Mouse (Mus musculus) ES-E14 (cell line): ENCODE data around the gene Aldh1b1. TPM values are rescaled to one million over a fixed set of nuclear protein-coding genes. Genes with fewer than 3 reads are reported as not detected.

Experiments used
- DNase-seq: peaks from one replicate; pipeline ENCODE4 v3.0.0-alpha.2; 2013; ENCODE audit warnings: low read depth, low spot score
- H3K27ac ChIP-seq: 2 replicates; pipeline ENCODE4 v1.5.1; 2012; ENCODE audit warnings: low read depth, mild to moderate bottlenecking, low read length, moderate library complexity, mixed read lengths; ENCODE audit not compliant: poor library complexity, insufficient read depth, severe bottlenecking
- H3K36me3 ChIP-seq: 2 replicates; pipeline ENCODE4 v1.6.1; 2012; ENCODE audit warnings: mild to moderate bottlenecking, low read length, moderate library complexity, mixed read lengths; ENCODE audit not compliant: control insufficient read depth, poor library complexity, insufficient read depth, severe bottlenecking
- H3K4me1 ChIP-seq, 2 experiments: fragments of 150-350 bp in 1 of 2; sonication (generic) in 1 of 2; 2 replicates each; pipeline ENCODE4 v1.6.1; 2012; ENCODE audit warnings: low read length in 2 of 2, mild to moderate bottlenecking in 1 of 2, mixed read lengths in 1 of 2; ENCODE audit not compliant: control insufficient read depth in 2 of 2, insufficient read depth in 2 of 2, poor library complexity in 1 of 2
- H3K4me3 ChIP-seq, 2 experiments: fragments of 150-350 bp in 1 of 2; sonication (generic) in 1 of 2; 2 replicates each; pipeline ENCODE4 v1.5.1; 2012; ENCODE audit warnings: low read length in 2 of 2, low read depth in 1 of 2, mild to moderate bottlenecking in 1 of 2, mixed read lengths in 1 of 2; ENCODE audit not compliant: insufficient read depth in 1 of 2, poor library complexity in 1 of 2, severe bottlenecking in 1 of 2
- H3K9ac ChIP-seq: 2 replicates; pipeline ENCODE4 v1.6.1; 2012; ENCODE audit warnings: low read depth, mild to moderate bottlenecking, low read length, mixed read lengths; ENCODE audit not compliant: poor library complexity, insufficient read depth, severe bottlenecking
- H3K9me3 ChIP-seq: fragments of 150-350 bp; sonication (generic); 2 replicates; pipeline ENCODE4 v1.6.1; 2012; ENCODE audit warnings: low read depth, mild to moderate bottlenecking, low read length; ENCODE audit not compliant: control insufficient read depth, insufficient read depth
- CHD2 ChIP-seq: IDR thresholded peaks from 2 replicates; pipeline ENCODE4 v1.6.1; 2014; ENCODE audit warnings: mild to moderate bottlenecking, low read depth, low read length, inconsistent platforms
- HCFC1 ChIP-seq: IDR thresholded peaks from 2 replicates; pipeline ENCODE4 v1.6.1; 2012; ENCODE audit warnings: low read length, inconsistent platforms, borderline replicate concordance; ENCODE audit not compliant: insufficient read depth
- MAFK ChIP-seq: IDR thresholded peaks from 2 replicates; pipeline ENCODE4 v1.6.1; 2014; ENCODE audit warnings: mild to moderate bottlenecking, low read depth, low read length, inconsistent platforms; ENCODE audit not compliant: insufficient read depth
- ZC3H11A ChIP-seq: IDR thresholded peaks from 2 replicates; pipeline ENCODE4 v1.6.1; 2012; ENCODE audit warnings: low read depth, mild to moderate bottlenecking, inconsistent platforms, low read length, borderline replicate concordance
- ZNF384 ChIP-seq: IDR thresholded peaks from 2 replicates; pipeline ENCODE4 v1.6.1; 2012; ENCODE audit warnings: low read depth, low read length, inconsistent platforms
- in situ Hi-C, 2 experiments: fragments of 600-800 bp; cut with MboI; formaldehyde crosslinking; loops; one replicate each; pipeline ENCODE4 v1.15.1; 2025; ENCODE audit warnings: low sequenced_read_pairs in 2 of 2, inconsistent platforms in 1 of 2; ENCODE audit not compliant: unreplicated experiment in 2 of 2
- total RNA-seq: library from RNA; depleted of rRNA; stranded (reverse); fragments of 300-350 nt; gene quantifications from 2 replicates; pipeline ENCODE4 v1.2.3, GENCODE M21; 2012

Gene Aldh1b1
- total RNA-seq, 1 experiment = 3.6 TPM

DNA sequence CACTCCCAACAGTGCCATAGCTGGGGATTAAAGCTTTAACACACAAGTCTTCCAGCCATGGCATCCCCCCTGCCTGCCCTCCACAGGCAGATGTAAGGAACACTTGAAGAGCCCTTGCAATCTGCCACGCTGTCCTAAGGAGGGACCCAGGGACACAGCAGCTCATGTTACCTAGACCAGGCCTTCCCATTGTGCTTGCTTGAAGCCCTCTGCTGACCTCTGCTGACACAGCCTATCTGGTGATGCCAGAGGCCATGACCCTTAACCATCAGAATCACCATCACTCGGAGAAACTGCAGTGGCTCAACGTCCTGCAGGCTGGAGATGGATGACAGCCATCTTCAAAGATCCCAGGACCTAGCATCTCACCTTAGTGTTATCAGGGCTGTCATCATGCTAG lies 23.2 kb downstream of the Aldh1b1 start:
- no peaks in the 10 kb centered on the region for H3K9me3 ChIP-seq
- in situ Hi-C loops = no loop called here
- H3K36me3 ChIP-seq = no peaks in the 10 kb centered on the region
- H3K27ac ChIP-seq = no peak overlapping the region
- peaks cover 0 to 14% of the 10 kb centered on the region in 2 experiments; a peak in 3 of 4 replicates for H3K4me1 ChIP-seq
- no peak overlapping the region for H3K4me3 ChIP-seq
- no peak overlapping the region for H3K9ac ChIP-seq
- no peak for DNase-seq
- TF ChIP-seq CHD2 (no peak), ZC3H11A (no peak), HCFC1 (no peak), ZNF384 (no peak), MAFK (no peak)

DNA sequence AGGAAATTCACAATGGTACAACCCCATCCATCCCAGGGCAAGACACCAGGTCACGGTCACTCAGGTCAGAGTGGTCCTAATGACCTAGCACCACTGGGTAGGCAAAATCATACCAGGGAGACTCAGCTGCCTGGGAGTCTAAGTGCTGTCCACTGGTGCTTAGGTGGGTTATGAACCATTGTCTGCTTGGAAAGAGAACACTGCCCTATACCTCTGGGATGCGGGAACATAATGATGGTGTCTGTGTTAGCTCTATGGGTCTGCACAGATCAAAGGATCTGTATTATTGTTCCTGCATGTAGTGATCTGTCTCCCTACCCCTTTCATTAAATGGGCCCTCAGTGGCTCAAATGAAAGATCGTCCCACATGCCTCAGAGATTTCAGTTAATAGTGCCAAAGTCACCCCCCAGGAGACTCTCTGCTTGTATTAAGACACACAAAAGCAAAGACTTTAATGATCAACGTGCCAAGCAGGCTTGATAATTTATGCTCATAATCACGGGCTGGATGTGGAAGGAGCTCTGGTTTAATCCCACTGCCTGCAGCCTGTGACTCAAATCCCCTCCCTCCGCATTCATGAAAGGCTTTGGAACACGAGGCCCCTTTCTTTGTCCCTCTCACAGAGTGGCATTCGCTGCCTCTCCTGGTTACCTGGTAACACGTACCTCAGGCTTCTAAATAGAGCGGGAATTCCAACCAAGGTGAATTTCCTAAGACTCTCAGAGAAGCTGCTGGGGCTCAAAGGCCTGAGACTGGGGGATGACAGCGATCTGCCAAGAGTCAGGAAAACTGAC lies 24.2 kb downstream of the Aldh1b1 start:
- no peak for DNase-seq
- Histone ChIP-seq H3K9me3 (no peaks in the 10 kb centered on the region), H3K27ac (no peak overlapping the region), H3K36me3 (no peaks in the 10 kb centered on the region), H3K4me1 (peaks cover 0 to 14% of the 10 kb centered on the region in 2 experiments; a peak in 2 of 4 replicates), H3K4me3 (no peak overlapping the region), H3K9ac (no peak overlapping the region)
- TF ChIP-seq ZC3H11A (no peak), CHD2 (no peak), MAFK (no peak), ZNF384 (no peak), HCFC1 (no peak)
- in situ Hi-C loops = no loop called here

DNA sequence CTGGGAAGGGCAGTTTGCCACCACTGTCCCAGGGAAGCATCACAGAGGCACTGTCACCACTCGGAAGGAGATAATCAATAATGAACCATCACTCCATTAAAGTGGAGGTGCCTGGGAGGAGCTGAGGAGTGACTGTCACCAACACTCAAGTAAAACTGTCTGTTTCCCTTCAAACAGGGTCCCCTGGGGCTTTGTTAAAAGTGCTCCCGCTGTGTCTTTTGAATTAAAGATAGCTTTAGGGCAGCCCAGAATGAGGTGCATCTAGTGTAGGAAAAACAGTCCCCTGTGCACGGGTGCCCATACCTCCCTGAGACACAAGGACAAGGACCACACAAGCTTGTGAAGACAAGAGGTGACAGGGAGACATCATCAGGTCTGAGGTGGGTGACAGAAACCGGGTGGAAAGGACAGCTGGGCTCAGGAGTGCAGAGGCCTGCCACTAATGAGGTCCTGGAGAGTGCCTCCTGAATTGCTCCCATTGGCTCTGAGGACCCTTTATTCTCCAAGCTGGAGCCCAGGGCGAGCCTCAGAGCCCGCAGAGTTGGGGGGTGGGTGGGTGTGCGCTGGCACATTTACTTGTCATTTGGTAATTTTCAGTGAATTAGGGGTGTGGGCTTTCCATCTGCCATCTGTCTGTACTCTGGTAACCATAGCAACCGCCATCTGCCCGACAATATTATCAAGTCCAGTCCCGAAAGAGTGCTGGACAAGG lies 25.4 kb downstream of the Aldh1b1 start:
- no peaks in the 10 kb centered on the region for H3K36me3 ChIP-seq
- in situ Hi-C loops = no loop called here
- no peak overlapping the region for H3K27ac ChIP-seq
- no peaks in the 10 kb centered on the region for H3K9me3 ChIP-seq
- H3K4me3 ChIP-seq = no peak overlapping the region
- DNase-seq = no peak
- H3K9ac ChIP-seq = no peak overlapping the region
- H3K4me1 ChIP-seq = peaks cover 0 to 6% of the 10 kb centered on the region in 2 experiments; a peak in 1 of 4 replicates
- no peak for TF ChIP-seq ZNF384
- TF ChIP-seq MAFK = no peak

DNA sequence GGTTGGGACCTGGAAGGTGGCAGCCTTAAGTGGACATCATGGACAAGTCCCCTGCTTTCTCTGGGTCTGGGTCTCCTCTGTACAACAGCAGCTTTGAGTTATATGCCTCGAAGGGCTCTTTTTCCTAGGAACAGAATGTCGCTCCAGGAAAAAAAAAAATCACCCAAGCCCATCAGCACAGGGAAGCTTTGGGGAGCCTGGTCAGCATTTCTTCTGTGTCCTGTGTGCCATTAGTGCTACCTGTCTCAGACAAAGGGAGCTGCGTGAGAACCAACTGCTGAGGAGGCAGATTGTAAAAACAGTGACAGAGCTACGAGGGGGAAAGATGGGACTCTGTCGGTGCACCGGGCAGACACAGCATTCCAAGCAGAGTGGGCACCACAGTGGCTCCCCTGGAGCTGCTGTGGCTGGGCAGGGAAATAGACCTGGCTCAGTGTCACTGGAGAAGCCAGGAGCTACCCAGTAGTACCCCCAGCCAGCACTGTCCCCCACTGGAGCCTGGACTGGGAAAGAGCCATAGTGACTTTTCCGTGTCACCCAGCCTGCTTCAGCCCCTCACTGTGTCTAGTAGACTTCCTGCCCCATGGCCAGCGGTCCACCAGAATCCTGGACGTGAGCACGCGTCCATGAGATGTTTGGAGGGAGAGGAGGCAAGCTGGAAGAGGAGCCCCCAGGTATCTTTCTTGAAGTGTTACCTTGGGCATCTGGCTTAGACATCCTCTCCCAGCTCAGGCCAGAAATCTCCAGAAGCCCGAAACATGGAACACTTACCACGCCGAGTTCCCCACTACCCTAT lies 26.1 kb downstream of the Aldh1b1 start:
- no peak for TF ChIP-seq HCFC1
- no peak for TF ChIP-seq ZNF384
- TF ChIP-seq CHD2 = no peak
- TF ChIP-seq ZC3H11A = no peak
- TF ChIP-seq MAFK = no peak
- Histone ChIP-seq H3K9me3 (no peaks in the 10 kb centered on the region), H3K27ac (no peak overlapping the region), H3K4me3 (no peak overlapping the region), H3K4me1 (peaks cover 0 to 6% of the 10 kb centered on the region in 2 experiments; a peak in 1 of 4 replicates), H3K9ac (no peak overlapping the region), H3K36me3 (no peaks in the 10 kb centered on the region)
- DNase-seq = no peak
- in situ Hi-C loops = no loop called here
